Mouse (Mus musculus) adrenal gland, adult 18-20 months (tissue): ENCODE measurements around the gene Tdrd5. TPM values are rescaled to one million over a fixed set of nuclear protein-coding genes. Genes with fewer than 3 reads are reported as not detected.
"Not testable (repeated sequence)": the region's sequence is repeated elsewhere in the genome, so short reads cannot be mapped to it uniquely, and the experiment has no call there.

Experiments
- DNase-seq, 2 experiments: peaks; one replicate each; pipeline ENCODE4 v3.0.0; 2021 to 2022; ENCODE audit warnings: low spot score in 2 of 2
- total RNA-seq, 2 experiments: library from RNA; stranded (reverse); gene quantifications; 1 replicate in 1 of 2; 2 replicates in 1 of 2; pipeline ENCODE4 v1.2.3; 2021

The Tdrd5 gene
- total RNA-seq, 2 experiments from 2014 or later: 0.40 to 0.93 TPM

DNA sequence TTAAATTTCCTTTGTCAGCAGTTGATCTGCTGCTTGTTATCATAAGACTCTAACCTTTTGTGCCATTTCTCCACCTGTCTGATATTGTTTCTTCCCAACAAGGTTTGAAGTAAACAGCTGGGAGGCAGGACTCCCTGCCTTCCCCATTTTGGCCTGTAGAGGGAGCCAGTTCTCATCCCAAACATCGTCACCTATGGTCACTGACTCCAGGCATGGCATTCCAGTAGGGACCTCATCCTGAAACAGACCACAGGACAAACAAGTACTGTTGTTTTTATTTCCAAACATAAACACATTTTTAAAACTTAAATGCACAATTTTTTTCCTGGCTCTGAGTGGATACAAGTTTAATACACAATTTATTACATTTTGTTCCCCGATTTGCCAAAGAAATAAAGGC lies 40.1 kb downstream of the Tdrd5 start:
- peak; percentile 61 to 62 for DNase-seq

DNA sequence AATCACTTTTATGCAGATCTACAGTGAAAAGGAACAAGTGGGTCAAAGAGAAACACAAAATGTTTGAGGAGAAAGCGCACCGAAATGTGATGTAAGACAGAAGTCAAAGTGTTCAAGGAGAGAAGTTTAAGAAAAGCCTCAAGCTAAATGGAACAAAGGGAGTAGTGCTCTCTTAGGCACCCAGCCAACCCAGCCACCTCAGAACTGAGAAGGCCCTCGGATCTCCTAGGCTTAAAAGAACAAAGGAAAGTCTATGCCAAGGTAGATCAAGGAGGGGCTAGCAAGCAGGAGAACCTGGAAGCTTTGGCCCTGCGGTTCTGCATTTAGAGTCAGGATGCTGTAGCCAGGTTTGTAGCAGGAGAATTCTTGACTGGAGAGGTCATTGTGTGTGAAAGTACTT lies 48.6 kb downstream of the Tdrd5 start:
- no peak for DNase-seq

DNA sequence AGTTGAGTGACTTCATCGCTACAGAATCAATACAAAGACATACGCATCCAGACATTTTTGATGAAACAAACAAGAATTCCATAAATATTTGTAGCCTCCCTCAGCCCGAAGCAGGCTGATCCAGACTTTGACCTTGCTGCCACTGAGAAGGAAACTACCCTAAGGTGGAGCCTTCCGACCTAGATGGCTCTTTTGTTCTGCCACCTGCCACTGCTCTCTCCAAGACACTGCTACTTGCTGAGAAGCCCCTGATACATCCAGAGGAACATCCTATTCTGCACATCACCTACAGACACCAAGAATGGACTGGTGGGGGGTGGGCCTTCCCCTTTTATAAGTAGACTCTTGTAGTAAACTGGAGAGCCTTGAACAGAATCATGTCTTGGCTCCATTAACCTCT lies 52.4 kb downstream of the Tdrd5 start:
- DNase-seq: not testable (repeated sequence)

DNA sequence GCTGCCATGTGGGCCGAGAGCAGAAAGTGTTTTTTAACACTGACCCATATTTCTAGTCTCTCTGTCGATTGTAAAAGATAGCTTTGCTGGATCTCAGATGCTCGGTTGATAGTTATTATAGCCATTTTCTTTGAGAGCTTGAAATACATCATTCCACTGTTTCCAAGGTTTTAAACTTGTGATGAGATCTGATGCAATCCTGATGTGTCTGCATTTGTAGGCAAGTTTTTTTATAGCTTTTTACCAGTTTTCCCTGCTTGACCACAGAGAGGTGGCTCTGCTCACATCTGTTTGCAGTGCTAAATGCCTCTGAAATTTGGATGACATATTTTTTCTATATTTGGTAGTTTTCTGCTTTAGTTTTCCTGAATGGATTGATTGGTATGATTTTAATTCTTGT lies 55.6 kb downstream of the Tdrd5 start:
- DNase-seq: no peak

DNA sequence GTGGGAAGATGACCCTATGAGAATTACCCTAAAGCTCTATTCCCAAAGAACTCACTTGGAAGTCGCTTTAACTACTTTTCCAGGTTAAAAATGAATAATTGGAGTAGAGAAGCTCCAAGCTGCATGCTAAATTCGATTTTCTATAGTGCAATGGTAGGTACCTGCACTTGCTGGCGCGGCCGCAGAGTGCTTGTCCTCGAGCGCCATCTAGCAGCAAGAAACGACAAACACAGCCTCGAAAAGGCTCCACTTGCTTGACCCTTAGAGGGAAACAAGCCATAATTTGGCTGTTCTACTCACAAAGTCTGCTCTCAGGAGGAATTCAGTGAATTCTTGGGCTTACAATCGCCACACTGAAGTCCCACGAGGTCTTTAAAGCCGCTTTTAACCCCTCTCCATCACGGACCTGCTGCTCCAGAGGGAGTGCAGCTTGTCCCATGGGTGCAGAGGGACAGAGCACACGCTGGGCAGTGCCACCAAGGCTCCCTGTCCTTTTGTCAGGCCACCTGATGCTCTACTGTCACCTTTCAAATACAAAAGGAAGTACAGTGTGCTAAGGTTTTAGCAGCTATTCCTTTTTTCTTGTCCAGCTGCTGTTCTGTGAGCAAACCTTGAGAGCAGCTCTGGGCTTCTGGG lies 61.6 kb downstream of the Tdrd5 start:
- peak; percentile 49 to 57 for DNase-seq

DNA sequence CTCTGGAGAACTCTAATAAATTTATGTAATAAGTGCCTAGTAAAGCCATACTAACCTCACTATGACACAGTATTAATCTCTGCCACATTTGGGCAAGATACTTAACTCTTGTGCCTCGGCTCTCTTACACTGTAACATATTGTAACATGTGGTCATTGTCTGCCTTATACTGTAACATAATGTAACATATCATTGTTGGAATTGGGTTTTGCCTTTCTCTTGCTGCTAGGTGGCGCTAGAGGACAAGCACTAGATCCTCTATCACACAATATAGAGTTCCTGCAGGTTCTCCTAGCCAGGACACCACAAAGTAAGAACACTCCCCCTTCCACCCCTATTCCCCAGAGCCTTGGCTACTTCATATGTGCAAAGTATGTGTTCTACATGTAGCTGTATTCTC lies 62.4 kb downstream of the Tdrd5 start:
- no peak for DNase-seq

DNA sequence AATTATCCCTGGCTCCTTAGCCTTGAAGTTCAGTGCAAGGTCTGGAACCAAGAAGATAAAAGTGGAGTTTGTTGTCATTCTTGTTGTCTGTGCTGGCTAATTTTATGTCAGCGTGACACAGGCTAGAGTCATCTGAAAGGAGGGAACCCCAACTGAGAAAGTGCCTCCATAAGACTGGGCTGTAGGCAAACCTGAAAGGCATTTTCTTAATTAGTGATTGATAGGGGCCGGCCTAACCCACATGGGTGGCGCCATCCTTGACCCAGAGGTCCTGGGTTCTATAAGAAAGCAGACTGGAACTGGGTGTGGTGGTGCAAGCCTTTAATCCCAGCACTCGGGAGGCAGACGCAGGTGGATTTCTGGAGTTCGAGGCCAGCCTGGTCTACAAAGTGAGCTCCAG lies 72.3 kb downstream of the Tdrd5 start:
- no peak for DNase-seq

DNA sequence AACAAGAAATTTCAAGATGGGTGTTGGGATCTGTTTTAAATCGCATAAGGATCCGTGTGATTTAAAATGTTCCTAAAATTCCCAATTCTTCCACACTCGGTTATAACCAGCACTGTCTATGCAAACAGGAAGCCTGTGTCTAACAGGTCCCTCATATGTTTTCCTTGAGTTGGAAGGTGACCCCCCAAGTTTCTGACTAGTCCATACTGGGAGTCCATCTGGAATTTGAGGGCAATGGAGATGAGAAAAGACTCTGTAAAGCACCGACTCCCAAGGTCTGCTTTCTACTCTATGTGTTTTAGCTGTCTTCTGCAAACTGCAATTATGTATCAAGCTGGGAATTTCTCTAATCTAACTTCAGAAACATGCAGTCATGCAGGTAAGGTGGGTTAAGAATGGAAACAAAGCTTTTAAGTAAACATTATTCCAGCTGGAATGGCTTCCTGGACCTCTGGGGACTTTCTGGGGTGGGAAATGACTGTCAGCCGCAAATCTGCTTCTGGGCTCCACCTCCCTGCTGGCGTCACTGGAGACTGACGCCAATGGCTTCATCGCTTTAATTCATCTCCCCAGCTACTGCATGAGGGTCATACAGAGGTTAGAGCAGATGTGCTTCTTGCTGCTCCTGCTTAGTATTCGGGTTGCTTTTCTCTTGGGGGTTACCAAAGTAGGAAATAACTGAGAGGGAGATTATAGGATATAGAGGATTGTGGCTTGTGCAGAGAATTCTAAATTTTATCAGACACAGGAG lies 73.0 kb downstream of the Tdrd5 start:
- no peak for DNase-seq

DNA sequence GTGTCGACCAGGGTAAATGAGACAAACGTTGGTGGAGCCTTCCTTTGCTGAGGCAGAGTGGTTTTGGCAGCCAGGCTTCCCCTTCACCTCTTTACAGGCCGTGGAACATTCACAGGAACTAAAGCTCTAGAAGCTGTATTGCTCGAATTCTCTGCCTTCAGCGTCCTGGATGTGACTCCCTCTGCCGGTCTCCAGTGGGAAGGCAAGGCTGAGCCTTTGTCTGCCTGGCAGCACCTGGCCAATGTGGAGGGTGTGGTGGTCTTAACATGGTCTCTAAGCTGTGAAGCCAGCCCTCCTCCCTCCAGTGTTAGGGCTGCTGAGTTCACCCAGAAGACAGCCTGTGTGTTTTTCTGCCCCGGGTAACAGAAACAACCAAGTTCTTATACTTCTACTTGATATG lies 74.0 kb downstream of the Tdrd5 start:
- peak; percentile 30 to 51 for DNase-seq

DNA sequence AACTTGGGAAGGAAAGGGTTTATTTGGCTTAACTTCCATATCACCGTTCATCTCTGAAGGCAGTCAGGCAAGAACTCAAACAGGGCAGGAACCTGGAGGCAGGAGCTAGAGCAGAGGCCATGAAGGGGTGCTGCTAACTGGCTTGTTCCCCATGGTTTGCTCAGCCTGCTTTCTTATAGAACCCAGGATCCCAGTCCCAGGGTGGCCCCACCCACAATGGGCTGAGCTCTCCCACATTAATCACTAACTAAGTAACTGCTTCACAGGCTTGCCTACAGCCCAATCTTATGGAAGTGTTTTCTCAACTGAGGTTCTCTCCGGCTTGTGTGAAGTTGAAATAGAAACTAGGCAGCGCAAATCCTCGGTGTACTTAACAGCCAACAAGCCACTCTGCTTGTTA lies 74.7 kb downstream of the Tdrd5 start:
- no peak for DNase-seq

DNA sequence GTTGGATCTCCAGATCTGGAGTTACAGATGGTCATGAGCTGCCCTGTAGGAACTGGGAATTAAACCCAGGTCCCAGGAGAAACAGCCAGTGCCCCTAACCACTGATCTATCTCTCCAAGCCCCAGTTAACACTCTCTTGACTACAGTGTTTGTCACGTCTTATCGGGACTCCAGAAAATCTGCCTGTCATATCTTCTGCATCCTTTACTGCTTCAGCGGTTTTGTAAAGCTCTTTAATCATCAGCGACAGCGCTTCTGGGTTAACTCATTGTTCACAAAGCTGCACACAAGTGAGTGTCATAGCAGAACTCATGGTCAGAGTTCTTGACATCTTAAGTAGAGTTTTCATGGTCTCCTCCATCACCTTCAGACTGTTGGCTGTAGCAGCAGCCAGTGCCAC lies 76.6 kb downstream of the Tdrd5 start:
- DNase-seq: no peak

DNA sequence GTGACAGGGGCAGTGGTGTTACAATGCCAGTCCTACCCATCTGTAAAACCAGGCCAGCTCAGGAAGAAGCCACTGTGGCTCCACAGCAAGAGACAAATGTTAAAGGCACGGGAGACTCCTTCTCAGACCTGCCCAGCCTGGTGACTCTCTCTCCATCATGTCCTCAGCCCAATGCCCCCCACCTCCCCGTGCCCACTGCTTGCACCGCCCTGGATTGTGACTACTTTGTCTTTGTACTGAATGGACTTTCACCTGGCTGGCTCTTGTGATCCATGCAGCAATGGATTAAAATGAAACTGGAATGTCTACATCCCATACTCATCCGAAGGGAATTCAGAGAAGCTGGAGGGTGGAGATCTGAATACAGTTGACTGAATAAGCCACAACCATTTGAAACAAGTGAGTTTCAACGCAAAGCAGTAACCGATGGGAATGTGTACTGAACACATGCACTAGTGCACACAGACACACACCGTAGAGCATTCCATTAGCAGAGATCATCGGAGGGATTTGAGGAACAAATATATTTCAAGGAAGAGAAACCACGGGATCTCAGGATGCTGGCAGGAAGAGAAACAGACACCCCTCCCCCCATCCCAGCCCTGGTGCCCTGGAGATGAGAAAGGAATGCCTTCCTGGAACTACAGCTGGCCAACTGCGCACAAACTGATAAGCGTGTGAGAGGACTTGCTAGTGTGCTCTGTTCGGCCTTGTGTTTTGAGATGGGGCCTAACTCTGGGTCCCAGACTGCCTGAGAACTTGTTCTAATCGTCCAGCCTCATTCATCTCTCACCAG lies 81.1 kb downstream of the Tdrd5 start:
- no peak for DNase-seq

DNA sequence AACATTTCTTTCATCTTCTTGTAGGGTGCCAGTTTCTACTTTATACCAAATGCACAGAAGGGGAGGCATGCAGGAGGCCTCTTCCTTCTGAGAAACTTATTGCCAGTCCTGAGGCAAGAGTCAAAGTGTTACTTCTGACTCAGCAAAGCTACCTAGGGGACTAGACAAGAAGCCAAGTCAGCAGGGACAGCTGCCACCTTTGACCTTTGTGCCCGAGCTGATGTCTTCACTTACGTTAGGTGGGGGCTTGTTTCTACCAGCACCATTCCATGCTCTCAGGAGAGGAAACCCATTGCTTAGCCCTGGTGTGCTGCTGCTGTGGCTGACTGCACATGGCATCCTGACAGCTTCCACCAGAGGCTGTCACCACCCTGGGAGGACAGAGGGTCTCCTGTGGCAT lies 82.1 kb downstream of the Tdrd5 start:
- no peak for DNase-seq

DNA sequence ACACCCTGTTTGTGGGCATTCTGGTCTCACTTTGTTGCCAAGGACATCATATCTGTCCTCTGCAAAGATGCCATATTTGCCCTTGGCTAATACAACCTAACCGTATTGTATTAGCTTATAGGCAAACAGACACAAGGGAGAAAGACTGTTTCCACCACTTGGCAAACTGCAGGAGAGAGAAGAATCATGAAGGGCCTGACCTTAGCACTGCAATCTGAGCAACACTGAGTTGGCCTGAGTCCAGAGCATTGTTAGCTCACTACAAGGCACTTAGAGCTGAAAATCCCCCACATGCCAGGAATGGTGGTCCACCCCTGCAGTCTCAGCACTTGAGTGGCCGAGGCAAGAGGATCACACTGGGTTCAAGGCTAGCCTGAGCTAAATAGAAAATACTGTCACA lies 84.9 kb downstream of the Tdrd5 start:
- no peak for DNase-seq

DNA sequence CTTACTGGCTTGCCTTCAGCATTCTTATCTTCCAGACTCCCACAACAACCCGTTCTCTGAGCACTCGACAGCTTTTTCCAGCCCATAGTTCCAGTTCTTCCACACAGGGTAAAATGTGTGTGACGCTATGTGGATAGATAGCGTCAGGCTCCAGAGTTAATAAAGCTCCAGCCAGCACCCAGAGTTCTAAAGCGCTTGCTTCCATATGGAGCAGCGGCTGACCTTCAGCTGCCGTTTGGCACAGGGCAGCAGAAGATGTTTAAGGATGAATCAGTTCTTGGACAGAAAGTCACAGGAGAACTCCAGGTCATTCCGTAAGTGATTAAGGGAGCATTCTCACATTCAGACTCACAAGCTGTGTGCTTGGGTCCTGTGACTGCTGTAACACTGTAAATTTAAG lies 85.5 kb downstream of the Tdrd5 start:
- no peak for DNase-seq

DNA sequence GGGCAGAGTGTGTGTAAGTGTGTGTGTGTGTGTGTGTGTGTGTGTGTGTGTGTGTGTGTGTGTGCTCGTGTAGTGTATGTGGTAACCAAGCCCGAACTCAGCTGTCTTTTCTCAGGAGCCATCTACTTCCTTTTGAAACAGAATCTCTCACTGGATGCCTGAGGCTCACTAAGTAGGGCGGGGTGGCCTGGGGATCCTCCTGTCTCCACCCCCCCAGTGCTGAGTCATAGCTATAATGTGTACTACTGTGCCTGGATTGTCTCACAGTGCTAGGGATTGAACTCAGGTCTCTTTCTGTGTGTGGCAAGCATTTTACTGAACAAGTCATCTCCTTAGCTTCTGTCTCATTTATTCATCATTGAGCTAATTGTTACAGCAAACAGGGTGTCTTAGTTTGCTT lies 86.1 kb downstream of the Tdrd5 start:
- DNase-seq: no peak

DNA sequence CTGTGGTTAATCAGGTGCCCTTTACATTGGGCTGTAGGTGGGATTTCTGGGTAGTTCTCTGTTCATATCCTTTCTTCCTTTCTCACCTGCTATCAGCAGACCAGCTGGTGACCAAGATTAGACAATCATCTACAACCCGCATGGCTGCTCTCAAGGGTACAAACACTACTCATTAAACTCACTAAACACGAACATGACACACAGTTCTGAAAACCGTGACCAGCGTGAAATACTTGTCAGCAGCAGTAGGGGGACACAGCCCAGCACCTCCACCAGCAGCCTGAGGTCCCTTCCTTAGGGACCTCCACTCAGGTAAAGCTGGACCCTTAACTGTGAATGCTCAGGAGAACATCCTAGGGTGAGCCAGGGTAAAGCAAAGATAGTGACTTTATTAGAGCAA lies 87.2 kb downstream of the Tdrd5 start:
- DNase-seq: no peak

DNA sequence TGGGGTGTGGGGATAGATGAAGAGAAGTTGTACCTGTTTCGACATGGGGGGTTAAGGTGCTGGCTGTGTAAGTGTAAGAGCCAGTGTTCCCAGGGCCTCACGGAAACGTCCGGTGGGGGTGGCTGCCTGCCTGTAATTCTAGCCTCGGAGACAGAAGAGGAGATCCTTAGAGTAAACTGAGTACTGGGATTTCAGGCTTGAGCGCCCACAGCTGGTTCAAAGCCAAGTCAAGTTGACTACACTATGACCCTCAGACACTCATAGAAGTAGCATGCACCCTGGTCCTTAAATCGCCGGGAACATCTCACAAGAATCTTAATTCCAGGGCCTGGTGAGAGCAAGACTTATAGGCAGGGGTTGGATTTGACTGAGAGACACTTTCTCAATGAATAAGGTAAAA lies 88.8 kb downstream of the Tdrd5 start:
- no peak for DNase-seq

DNA sequence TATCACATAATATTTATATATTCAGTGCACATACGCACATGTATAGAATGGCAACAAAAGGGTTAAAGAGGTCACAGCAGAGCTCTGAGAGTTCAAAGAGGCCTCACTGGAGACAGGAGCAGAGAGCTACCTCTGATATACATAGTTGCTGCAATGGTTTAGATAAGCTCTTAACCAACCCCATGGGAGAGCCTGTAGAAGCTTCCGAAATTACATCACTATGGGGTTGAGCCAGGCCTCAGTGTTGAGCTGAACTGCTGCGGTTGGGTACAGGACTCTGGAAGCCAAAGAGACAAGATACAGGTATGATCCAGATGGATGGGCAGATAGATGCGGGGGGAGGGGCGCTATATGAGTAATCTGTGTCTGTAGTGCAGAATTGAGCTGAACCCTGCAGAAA lies 90.5 kb downstream of the Tdrd5 start:
- DNase-seq: no peak

DNA sequence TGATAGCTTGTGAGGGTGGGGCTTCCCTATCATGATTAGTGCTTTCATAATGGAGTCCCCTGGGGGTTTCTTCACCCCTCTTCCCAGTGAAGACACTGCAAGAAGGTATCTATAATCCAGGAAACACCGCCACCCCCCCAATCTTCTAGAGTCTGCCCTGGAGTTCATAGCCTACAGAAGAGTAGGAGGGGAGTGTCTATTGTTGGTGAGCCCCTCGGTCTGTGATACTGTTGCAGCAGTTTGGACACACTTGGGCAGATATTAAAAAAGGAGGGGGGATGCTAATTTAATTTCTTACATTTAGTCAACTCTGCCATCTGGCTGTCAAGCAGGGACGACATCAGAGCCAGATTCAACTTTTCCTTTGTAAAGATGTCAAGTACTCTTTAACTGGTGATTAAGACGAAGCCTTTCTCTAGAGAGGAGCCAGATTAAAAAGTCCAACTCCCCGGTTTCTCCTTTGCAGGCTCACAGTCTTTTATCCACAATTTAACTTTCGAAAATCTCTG lies 91.6 kb downstream of the Tdrd5 start:
- no peak for DNase-seq
